Mouse (Mus musculus) erythroblast, adult 5-6 weeks (primary cell): ENCODE results near the gene Olfr474. TPM values are rescaled to one million over a fixed set of nuclear protein-coding genes. Genes with fewer than 3 reads are reported as not detected.
"Not testable (repeated sequence)": the region's sequence is repeated elsewhere in the genome, so short reads cannot be mapped to it uniquely, and the experiment has no call there.

ENCODE experiments used
- ATAC-seq: replicated peaks from 2 replicates; pipeline ENCODE4 v1.8.0; 2016; ENCODE audit warnings: moderate number of reproducible peaks, mild to moderate bottlenecking, moderate TSS enrichment, inconsistent platforms; ENCODE audit not compliant: poor library complexity, low FRiP score, severe bottlenecking
- total RNA-seq, 2 experiments: library from RNA; stranded (forward) in 1 of 2; stranded (reverse) in 1 of 2; fragments of 150-400 nt in 1 of 2; fragments of 200-764, 138-1000 nt in 1 of 2; gene quantifications; 2 replicates each; pipeline versions ENCODE4 v1.2.3 to v1.2.4; 2015 to 2017; ENCODE audit warnings: low replicate concordance in 2 of 2

Olfr474 gene
- total RNA-seq (2015; ENCODE audit: low replicate concordance) (not detected in 2 replicates), total RNA-seq (2017; ENCODE audit: low replicate concordance) (not detected in 2 replicates)

DNA sequence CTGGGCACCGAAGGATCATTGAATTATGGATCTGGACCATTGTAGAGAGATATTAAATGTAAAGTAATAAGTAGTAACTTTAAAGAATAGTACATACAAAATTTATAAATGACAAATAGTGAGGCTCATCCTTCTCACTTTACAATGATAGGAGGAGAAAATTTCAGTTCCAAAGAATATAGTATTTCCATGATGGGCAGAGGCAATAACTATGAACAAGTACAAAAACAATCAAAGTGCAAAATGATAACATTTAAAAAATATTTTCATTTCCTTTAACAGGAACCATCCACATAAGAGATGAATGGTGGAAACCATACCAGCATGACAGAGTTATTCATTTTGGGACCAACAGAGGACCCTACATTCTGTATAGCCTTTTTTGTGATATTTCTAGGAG lies at the start of gene Olfr474:
Gene Olfr474, plus strand, starts transcription at position 301 of the 400 bp plus-strand sequence.
- ATAC-seq, result no peak

DNA sequence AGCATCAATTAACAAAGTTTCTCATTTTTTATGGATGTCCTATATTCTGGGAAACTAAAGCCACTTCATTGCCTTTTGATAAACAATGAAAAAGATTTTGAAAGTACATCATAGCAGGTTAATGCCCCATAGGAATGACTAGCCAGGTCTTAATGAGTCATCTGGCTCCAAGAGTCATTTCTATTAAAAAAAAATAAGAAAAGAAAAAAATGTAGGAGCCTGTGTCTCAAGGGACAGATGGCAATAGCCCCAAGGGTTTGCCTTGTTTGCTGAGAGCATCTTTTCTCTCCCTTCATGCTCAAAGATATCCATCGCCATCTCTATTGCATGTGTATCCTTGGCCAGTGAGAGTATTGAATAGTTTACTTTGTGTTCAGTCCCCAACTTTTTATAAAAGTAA lies 24.3 kb upstream of the Olfr474 start, which contains the start of gene Olfr473:
Gene Olfr473, plus strand, starts transcription at position 301 of the 400 bp plus-strand sequence.
- no peak for ATAC-seq

DNA sequence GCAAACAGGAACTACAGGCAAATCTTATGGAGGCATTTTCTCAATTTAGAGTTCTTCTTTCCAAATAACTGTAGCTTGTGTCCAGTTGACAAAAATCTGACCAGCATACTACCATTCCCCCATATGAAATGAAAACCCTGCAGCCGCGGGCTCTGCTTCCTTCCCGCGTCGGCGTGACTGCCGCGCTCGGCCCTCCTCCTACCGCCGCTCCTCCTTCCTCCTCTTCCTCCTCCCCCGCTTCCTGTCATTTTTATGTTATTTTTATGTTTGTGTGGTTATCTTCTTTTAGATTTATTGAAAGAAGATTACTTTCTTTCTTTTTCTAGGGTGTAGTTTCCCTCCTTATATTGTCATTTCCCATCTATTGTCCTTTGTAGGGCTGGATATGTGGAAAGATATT lies 1.9 kb upstream of the Olfr474 start:
- not testable (repeated sequence) for ATAC-seq

DNA sequence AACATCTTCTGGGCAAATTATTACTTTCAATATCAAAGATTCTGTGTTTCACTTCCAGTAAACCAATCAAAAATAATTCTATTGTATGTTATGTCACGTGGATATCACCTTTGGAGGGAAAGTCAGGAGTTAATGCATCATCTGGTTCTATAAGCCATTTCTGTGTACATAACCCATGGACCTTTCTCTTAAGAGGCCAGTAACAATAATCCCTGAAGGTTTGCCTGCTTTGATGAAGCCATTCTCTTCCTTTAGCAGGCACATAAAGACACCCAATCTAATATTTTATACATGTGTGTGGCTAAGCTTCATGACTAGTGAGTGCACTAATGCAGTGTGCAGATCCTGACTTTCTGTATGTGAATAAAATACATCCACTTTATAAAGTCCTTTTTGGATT lies 10.1 kb downstream of the Olfr474 start, which contains the start of gene Olfr476:
Gene Olfr476, plus strand, starts transcription at position 301 of the 400 bp plus-strand sequence.
- no peak for ATAC-seq

DNA sequence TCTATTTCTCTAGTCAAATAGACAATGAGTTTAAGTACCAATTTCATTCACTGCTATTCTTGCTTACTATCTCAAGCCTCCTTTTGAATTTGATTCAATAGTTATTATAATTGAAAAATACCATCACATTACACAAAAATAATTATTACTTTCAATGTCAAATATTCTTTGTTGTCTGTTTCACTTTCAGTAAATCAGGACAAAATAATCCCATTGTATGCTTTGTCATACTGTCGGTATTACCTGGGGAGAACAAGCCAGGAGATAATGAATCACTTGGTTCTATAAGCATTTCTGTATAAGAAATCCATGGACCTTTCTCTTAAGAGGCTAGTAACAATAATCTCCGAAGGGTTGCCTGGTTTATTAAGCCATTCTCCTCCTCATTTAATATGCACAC lies 31.9 kb downstream of the Olfr474 start, which contains the start of gene Olfr477:
Gene Olfr477, plus strand, starts transcription at position 301 of the 400 bp plus-strand sequence.
- no peak for ATAC-seq

Other genes starting within 250 kb of the Olfr474 start
- not detected in 2 replicates for gene Cyb5r2, start 196.6 kb upstream of the Olfr474 start, total RNA-seq (2015; ENCODE audit: low replicate concordance)
- gene Cyb5r2, start 196.6 kb upstream of the Olfr474 start, total RNA-seq (2017; ENCODE audit: low replicate concordance), result 0.14 TPM in 1 of 2 replicates, not detected in the other
- not detected in 2 replicates for gene Ovch2, start 153.4 kb upstream of the Olfr474 start, total RNA-seq (2015; ENCODE audit: low replicate concordance)
- gene Ovch2, start 153.4 kb upstream of the Olfr474 start, total RNA-seq (2017; ENCODE audit: low replicate concordance), result not detected in 2 replicates
- not detected in 2 replicates for gene Olfr467, start 142.4 kb upstream of the Olfr474 start, total RNA-seq (2015; ENCODE audit: low replicate concordance)
- not detected in 2 replicates for gene Olfr467, start 142.4 kb upstream of the Olfr474 start, total RNA-seq (2017; ENCODE audit: low replicate concordance)
- not detected in 2 replicates for gene Olfr469, start 129.1 kb upstream of the Olfr474 start, total RNA-seq (2015; ENCODE audit: low replicate concordance)
- not detected in 2 replicates for gene Olfr469, start 129.1 kb upstream of the Olfr474 start, total RNA-seq (2017; ENCODE audit: low replicate concordance)
- not detected in 2 replicates for gene Olfr470, start 107.2 kb upstream of the Olfr474 start, total RNA-seq (2015; ENCODE audit: low replicate concordance)
- gene Olfr470, start 107.2 kb upstream of the Olfr474 start, total RNA-seq (2017; ENCODE audit: low replicate concordance), result 0.43 TPM in 1 of 2 replicates, not detected in the other
- not detected in 2 replicates for gene Olfr472, start 56.7 kb upstream of the Olfr474 start, total RNA-seq (2015; ENCODE audit: low replicate concordance)
- not detected in 2 replicates for gene Olfr472, start 56.7 kb upstream of the Olfr474 start, total RNA-seq (2017; ENCODE audit: low replicate concordance)
- gene Olfr473, start 24.2 kb upstream of the Olfr474 start, total RNA-seq (2015; ENCODE audit: low replicate concordance), result not detected in 2 replicates
- not detected in 2 replicates for gene Olfr473, start 24.2 kb upstream of the Olfr474 start, total RNA-seq (2017; ENCODE audit: low replicate concordance)
- not detected in 2 replicates for gene Olfr476, start 10.2 kb downstream of the Olfr474 start, total RNA-seq (2015; ENCODE audit: low replicate concordance)
- gene Olfr476, start 10.2 kb downstream of the Olfr474 start, total RNA-seq (2017; ENCODE audit: low replicate concordance), result not detected in 2 replicates
- not detected in 2 replicates for gene Olfr477, start 32.0 kb downstream of the Olfr474 start, total RNA-seq (2015; ENCODE audit: low replicate concordance)
- gene Olfr477, start 32.0 kb downstream of the Olfr474 start, total RNA-seq (2017; ENCODE audit: low replicate concordance), result not detected in 2 replicates
- gene Olfr478, start 79.3 kb downstream of the Olfr474 start, total RNA-seq (2015; ENCODE audit: low replicate concordance), result not detected in 2 replicates
- gene Olfr478, start 79.3 kb downstream of the Olfr474 start, total RNA-seq (2017; ENCODE audit: low replicate concordance), result not detected in 2 replicates
- gene Olfr479, start 96.0 kb downstream of the Olfr474 start, total RNA-seq (2015; ENCODE audit: low replicate concordance), result not detected in 2 replicates
- not detected in 2 replicates for gene Olfr479, start 96.0 kb downstream of the Olfr474 start, total RNA-seq (2017; ENCODE audit: low replicate concordance)
- not detected in 2 replicates for gene Olfr480, start 112.7 kb downstream of the Olfr474 start, total RNA-seq (2015; ENCODE audit: low replicate concordance)
- 0.28 TPM in 1 of 2 replicates, not detected in the other for gene Olfr480, start 112.7 kb downstream of the Olfr474 start, total RNA-seq (2017; ENCODE audit: low replicate concordance)
- gene Olfr481, start 125.2 kb downstream of the Olfr474 start, total RNA-seq (2015; ENCODE audit: low replicate concordance), result not detected in 2 replicates
- gene Olfr481, start 125.2 kb downstream of the Olfr474 start, total RNA-seq (2017; ENCODE audit: low replicate concordance), result not detected in 2 replicates
- not detected in 2 replicates for gene Olfr482, start 142.9 kb downstream of the Olfr474 start, total RNA-seq (2015; ENCODE audit: low replicate concordance)
- not detected in 2 replicates for gene Olfr482, start 142.9 kb downstream of the Olfr474 start, total RNA-seq (2017; ENCODE audit: low replicate concordance)
- not detected in 2 replicates for gene Olfr483, start 146.2 kb downstream of the Olfr474 start, total RNA-seq (2015; ENCODE audit: low replicate concordance)
- not detected in 2 replicates for gene Olfr483, start 146.2 kb downstream of the Olfr474 start, total RNA-seq (2017; ENCODE audit: low replicate concordance)
- gene Olfr484, start 172.8 kb downstream of the Olfr474 start, total RNA-seq (2015; ENCODE audit: low replicate concordance), result not detected in 2 replicates
- gene Olfr484, start 172.8 kb downstream of the Olfr474 start, total RNA-seq (2017; ENCODE audit: low replicate concordance), result 1.1 TPM in 1 of 2 replicates, not detected in the other
- gene Olfr485, start 205.2 kb downstream of the Olfr474 start, total RNA-seq (2015; ENCODE audit: low replicate concordance), result not detected in 2 replicates
- gene Olfr485, start 205.2 kb downstream of the Olfr474 start, total RNA-seq (2017; ENCODE audit: low replicate concordance), result not detected in 2 replicates
- gene Olfr486, start 218.1 kb downstream of the Olfr474 start, total RNA-seq (2015; ENCODE audit: low replicate concordance), result not detected in 2 replicates
- gene Olfr486, start 218.1 kb downstream of the Olfr474 start, total RNA-seq (2017; ENCODE audit: low replicate concordance), result not detected in 2 replicates